Mouse (Mus musculus) cerebellum, adult 2 months (tissue): ENCODE measurements around the gene Pla2g7. TPM values are rescaled to one million over a fixed set of nuclear protein-coding genes. Genes with fewer than 3 reads are reported as not detected.
"Not testable (repeated sequence)": the region's sequence is repeated elsewhere in the genome, so short reads cannot be mapped to it uniquely, and the experiment has no call there.

ENCODE experiments used
- DNase-seq, 2 experiments: peaks; one replicate each; pipeline ENCODE4 v3.0.0; 2021
- H3K27ac ChIP-seq: fragments of 200-500 bp; 2 replicates; pipeline ENCODE4 v1.5.1; 2012; ENCODE audit warnings: low read length, control low read depth, inconsistent platforms; ENCODE audit not compliant: insufficient read depth
- H3K27me3 ChIP-seq: fragments of 200-500 bp; 2 replicates; pipeline ENCODE4 v1.6.1; 2012; ENCODE audit warnings: inconsistent platforms, mild to moderate bottlenecking, low read length, moderate library complexity; ENCODE audit not compliant: control insufficient read depth, insufficient read depth
- H3K4me1 ChIP-seq: fragments of 200-500 bp; 2 replicates; pipeline ENCODE4 v1.6.1; 2011; ENCODE audit warnings: low read length; ENCODE audit not compliant: control insufficient read depth, insufficient read depth
- H3K4me3 ChIP-seq: fragments of 200-500 bp; replicated peaks from 2 replicates; pipeline ENCODE3; 2011; ENCODE audit warnings: mild to moderate bottlenecking, low read depth, low read length, control low read depth; ENCODE audit not compliant: insufficient read depth
- CTCF ChIP-seq: fragments of 200-500 bp; IDR thresholded peaks from 2 replicates; pipeline ENCODE4 v1.5.1; 2011; ENCODE audit warnings: low read depth, mild to moderate bottlenecking, control low read depth, low read length, moderate library complexity, borderline replicate concordance; ENCODE audit not compliant: insufficient read depth
- POLR2A ChIP-seq: fragments of 200-500 bp; IDR thresholded peaks from 2 replicates; pipeline ENCODE4 v1.6.1; 2011; ENCODE audit warnings: low read length, control low read depth, borderline replicate concordance; ENCODE audit not compliant: insufficient read depth
- WGBS: fragments of 180-500 bp; shearing (Covaris S2); methylation state at CpG from one replicate; pipeline ENCODE4 v1.1.7; 2018; 5-methylcytosine and 5-hydroxymethylcytosine counted together
- polyA plus RNA-seq: library from polyadenylated mRNA; depleted of rRNA; stranded (reverse); fragments of >200 nt; gene quantifications from 2 replicates; pipeline ENCODE4 v1.2.3, GENCODE M21; 2012; rRNA removed

Pla2g7 gene
- polyA plus RNA-seq = 201 and 209 TPM in 2 replicates

DNA sequence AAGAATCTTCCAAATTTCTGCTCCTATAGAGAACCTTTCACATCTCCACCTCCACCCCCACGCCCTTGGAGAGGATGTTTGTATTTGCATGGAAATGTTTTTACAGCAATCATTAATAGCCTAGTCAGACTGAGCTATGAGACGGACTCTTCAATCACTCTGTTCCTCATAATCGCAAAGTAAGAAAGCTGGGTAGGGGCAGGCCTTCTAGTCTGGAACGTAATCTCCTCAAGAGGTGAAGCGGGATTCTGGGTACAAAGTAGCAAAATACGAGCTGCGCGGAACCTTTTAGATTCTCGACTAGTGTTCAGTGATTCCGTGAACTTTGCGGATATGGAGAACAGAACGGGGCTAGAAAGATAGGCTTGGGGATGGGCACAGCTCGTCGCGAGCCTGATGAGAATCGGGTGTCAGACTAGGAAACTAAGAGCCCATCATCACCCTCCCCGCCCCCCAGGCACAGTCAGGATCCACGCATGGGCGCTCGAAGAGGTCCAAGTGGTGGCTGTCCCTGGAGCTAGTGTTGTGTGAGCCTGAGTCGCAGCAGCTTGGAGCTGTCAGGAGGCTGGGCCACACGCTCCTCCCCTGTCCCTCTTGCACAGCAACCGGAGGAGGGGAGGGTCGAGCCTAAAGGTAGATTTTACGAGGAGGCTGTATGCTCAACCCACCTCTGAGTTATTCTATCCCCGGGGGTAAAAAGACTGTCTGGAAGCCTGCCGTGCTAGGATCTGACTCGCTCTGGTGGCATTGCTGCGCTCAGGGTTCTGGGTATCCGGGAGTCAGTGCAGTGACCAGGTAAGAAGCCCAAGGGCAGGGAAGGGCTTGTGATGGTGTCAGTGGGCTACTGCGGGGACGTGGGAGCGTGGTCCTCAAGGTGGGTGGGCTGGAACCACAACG is at the start of gene Pla2g7:
Pla2g7 (plus strand) TSS at position 107 of the 897 bp plus-strand sequence.
- Histone ChIP-seq H3K27me3 (no peaks in the 10 kb centered on the region), H3K27ac (no peak within 1 kb of the TSS), H3K4me3 (peak within 1 kb of the TSS; percentile 20), H3K4me1 (no peaks in the 10 kb centered on the region)
- WGBS = under 1% methylated on average over 34 of the region's 34 CpGs
- TF ChIP-seq POLR2A (no peak), CTCF (no peak)
- peak; percentile 33 to 37 for DNase-seq

DNA sequence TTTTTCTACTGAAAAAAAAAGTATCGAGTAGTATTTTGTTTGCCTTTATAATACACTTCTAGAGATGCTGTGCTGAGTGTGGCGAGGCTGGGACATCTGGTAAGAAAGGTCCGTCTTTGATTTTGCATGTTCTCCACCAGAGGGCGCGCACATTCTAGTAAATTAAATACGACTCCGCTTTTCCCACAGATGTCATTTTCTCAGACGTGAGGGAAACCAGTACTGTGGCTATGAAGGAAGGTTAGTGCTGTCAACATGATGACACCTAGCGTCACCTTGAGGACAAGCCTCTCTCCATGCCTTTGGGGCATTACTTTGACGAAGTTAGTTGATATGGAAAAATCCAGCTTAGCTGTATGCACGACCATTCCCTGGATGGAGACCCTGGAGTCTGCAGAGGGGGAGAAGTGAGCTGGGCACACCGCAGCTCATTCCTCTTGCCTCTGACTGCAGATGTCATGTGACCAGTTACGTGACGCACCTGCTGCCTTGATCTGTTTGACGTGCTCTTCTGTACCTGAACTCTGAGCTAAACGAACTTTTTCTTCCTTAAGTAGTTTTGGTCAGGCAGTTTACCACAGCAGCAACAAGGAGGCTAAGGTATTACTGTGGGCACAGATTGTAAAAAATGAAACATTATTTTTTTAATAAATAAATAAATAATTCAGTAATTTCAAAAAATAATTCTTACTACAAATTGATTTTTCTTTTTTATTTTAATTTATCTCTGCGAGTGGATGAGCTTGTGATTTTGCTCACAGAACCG is 49.1 kb upstream of the Pla2g7 start:
- Histone ChIP-seq H3K4me1 (no peaks in the 10 kb centered on the region), H3K4me3 (no peak overlapping the region), H3K27ac (no peak overlapping the region), H3K27me3 (no peaks in the 10 kb centered on the region)
- WGBS = 26% methylated on average over 18 of the region's 18 CpGs
- TF ChIP-seq POLR2A (no peak), CTCF (peak; percentile 58; the same call in 1 of the 2 replicates)
- DNase-seq = peak; percentile 39 to 46

DNA sequence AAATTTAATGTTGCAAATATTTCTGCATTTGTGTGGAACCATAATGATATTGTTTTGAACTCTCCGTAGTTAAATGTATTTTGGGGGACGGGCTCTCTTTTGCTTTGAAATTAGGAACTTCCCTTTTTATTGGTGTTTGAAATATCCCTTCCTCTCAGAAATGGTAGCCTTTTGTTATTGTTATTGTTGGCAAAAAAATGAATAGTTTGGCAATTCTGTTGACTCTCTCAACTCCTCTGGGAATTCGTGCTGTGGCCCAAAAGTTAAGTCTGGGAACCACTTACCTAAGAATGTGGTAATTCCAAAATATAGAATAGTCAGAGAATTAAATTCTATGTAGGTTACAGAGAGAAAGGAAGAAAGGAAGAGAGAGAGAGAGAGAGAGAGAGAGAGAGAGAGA is 47.7 kb upstream of the Pla2g7 start:
- no peak for DNase-seq
- TF ChIP-seq CTCF (no peak), POLR2A (no peak)
- H3K27ac ChIP-seq = no peak overlapping the region
- no peaks in the 10 kb centered on the region for H3K27me3 ChIP-seq
- no peak overlapping the region for H3K4me3 ChIP-seq
- 75% methylated on average over 3 of the region's 3 CpGs for WGBS
- no peaks in the 10 kb centered on the region for H3K4me1 ChIP-seq

DNA sequence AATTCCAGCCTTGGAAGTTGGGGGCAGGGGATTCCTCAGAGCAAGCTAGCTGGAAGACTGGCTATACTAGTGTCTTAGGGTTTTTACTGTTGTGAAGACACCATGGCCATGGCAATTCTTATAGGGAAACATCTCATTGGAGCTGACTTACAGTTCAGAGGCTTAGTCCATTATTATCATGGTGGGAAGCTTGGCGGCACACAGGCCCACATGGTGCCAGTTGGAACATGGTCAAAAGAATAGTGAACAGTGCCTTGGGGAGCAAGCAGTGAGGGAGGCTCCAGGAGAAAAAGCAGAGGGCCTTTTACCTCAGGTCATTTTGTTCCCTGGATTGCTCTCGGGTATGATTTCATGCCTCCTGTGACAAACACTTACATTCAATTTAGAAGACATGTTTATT is 37.4 kb upstream of the Pla2g7 start:
- H3K27ac ChIP-seq = no peak overlapping the region
- TF ChIP-seq CTCF = no peak
- no peak for TF ChIP-seq POLR2A
- no peaks in the 10 kb centered on the region for H3K27me3 ChIP-seq
- no peak for DNase-seq
- WGBS = 24% methylated on average over 2 of the region's 2 CpGs
- no peak overlapping the region for H3K4me3 ChIP-seq
- no peaks in the 10 kb centered on the region for H3K4me1 ChIP-seq

DNA sequence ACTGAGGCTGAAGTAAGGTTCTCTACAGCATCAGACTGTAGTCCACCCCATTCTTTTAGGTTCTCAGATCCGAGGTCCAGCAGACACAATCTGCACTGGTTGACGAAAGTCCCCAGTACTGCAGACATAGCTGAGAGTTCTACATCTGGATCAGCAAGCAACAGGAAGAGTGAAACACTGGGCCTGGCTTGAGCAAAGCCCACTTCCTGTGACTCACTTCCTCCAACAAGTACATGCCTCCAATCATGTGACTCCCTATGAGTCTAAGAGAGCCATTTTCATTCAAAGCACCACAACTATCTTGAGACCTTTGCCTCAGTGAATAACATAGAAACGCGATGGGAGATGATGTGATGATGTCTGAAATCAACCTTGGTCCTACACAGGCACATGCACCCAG is 36.7 kb upstream of the Pla2g7 start:
- Histone ChIP-seq H3K4me1 (no peaks in the 10 kb centered on the region), H3K27me3 (no peaks in the 10 kb centered on the region), H3K4me3 (no peak overlapping the region), H3K27ac (no peak overlapping the region)
- no peak for TF ChIP-seq CTCF
- TF ChIP-seq POLR2A = no peak
- 98% methylated on average over 4 of the region's 4 CpGs for WGBS
- no peak for DNase-seq

DNA sequence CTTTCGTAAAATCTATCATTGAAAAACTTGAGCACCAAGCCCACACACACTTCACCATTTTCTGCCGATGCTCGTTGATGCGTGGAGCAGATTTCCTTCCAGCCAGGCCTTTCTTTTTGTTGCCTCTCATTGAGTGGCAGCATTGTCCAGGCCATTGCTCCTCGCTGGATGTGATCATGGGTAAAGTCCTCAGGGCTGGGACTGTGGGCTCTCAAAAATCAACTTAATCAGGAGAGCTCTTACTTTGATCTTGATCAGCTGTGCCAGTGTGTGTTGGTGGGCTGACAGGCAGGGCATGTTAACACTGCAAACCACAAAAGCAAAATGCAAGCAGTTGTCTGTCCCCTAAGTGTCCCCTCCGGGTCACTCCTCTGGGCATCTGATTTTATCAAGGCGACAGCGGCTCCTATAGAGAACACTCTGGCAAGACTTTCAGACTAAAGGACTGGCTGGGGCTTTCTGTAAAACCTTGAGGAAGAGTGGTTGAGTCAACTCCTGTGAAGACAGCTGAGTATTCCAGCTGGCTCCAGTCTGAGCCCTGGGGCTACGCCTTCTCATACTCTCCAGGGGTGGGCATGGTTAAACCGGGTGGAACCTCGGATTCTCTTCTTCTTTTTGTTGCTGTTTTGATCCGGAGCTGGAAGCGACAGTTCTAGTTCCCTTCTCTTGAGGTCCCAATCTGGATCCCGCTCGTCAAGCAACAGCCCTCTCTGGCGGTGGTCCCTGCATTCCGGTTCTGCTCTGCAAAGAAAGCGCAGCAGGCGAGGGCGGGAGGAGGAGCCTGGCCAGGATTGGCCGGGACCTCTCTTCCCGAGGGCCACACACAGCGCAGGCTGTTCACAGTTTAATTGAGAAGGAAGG is 33.3 kb upstream of the Pla2g7 start:
- Histone ChIP-seq H3K4me1 (no peaks in the 10 kb centered on the region), H3K27ac (peak overlapping the region; percentile 41; the same call in 1 of the 2 replicates), H3K27me3 (no peaks in the 10 kb centered on the region), H3K4me3 (no peak overlapping the region)
- whole genome bisulfite sequencing = 13% methylated on average over 23 of the region's 23 CpGs
- TF ChIP-seq POLR2A (no peak), CTCF (no peak)
- peak; percentile 16 to 36 for DNase-seq

DNA sequence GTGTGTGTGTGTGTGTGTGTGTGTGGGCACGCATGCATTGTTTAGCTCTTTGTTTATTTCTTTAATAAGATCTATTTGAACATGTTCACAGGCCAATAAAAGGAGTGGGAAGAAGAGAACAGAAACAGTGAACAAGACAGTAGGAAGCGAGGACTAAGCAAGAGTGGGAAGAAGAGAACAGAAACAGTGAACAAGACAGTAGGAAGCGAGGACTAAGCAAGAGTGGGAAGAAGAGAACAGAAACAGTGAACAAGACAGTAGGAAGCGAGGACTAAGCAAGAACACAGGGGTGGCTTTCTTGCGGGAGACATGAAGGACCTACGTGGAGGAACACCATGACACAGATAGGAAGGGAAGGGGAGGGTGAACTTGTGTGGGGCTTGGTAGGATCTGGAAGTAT is 31.1 kb upstream of the Pla2g7 start:
- H3K4me3 ChIP-seq, H3K27ac ChIP-seq, DNase-seq, H3K4me1 ChIP-seq, H3K27me3 ChIP-seq: not testable (repeated sequence)
- WGBS = 92% methylated on average over 6 of the region's 6 CpGs

DNA sequence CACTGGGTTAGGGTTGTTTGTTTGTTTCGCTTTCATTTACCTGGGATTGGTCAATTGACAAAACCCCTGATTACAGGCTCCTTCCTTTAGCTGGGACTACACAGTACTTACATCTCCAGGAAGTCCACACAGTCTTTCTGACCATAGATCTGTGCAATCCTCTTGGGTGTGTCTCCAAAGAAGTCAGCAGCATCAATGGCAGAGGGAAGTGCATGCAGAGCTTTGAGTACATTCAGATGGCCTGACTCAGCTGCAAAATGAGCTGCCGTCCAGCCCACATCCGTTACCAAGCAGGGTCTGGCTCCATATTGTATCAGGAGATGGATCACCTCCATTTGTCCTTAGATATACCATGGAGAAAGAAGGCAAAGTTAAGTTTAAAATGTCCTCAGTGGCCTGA is 29.1 kb upstream of the Pla2g7 start:
- H3K27me3 ChIP-seq = no peaks in the 10 kb centered on the region
- TF ChIP-seq CTCF (no peak), POLR2A (no peak)
- 93% methylated on average over 3 of the region's 3 CpGs for WGBS
- no peaks in the 10 kb centered on the region for H3K4me1 ChIP-seq
- H3K27ac ChIP-seq = no peak overlapping the region
- no peak for DNase-seq
- no peak overlapping the region for H3K4me3 ChIP-seq
